In the genomic region with DNA sequence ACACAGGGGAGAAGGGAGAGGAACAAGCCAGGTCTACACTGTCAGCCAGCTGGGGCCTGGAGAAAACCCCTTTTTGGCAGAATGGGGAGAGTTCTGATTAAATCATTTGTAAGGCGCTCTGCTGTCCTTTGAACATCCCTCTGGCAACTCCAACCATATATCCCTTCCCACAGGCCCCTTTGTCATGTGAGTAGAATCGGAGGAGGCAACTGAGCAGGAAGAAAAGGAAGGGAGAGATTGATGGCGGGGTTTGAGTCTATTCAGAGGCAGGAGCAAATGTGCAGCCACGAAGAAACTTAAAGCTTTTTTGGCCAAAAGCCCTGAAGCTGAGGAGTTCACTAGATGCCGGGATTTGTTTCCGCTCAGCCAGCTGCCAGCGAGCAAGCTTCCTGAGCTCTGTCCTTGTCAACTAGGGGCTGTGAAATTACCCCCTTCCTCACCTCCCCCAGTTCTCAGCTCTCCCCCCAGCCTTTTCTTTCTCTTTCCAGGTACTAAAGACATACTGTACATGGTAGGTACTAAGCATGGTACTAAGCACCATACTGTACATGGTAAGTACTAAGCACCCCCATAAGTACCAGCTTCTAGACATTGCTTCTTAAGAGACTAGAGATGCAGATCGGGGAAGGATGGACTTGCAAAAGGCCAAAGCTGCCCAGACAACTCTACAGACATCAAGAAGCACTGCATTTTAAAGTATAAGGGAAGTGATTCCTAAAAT, we compare ENCODE assay signal across 11 mouse cellular contexts.
A peak's percentile ranks its signal among the peaks of the same experiment; 100 is the strongest.
DNase-seq lines count a peak whose midpoint lies in the region; ATAC-seq lines count a peak whose summit lies in the region.
"Had no signal": no experiment of that assay in that cellular context is flagged by ENCODE, and none has a peak within 500 bp of the region (broad histone marks: within the 10 kb centered on the region; RNA-seq: fewer than 3 reads in every experiment).

No protein-coding gene starts in this region.

- H3K9ac ChIP-seq in liver, embryonic 11.5 days (ENCODE audit: low read depth, low read length), result no peak overlapping the region
- no peak overlapping the region for H3K9ac ChIP-seq in embryonic facial prominence, embryonic 13.5 days
- H3K9ac ChIP-seq: liver, embryonic 12.5 days had no signal

- no peaks in the 10 kb centered on the region for H3K36me3 ChIP-seq in liver, embryonic 11.5 days (ENCODE audit: control insufficient read depth, insufficient read depth, low read length)
- no peaks in the 10 kb centered on the region for H3K36me3 ChIP-seq in embryonic facial prominence, embryonic 13.5 days
- H3K36me3 ChIP-seq in limb, embryonic 10.5 days, result no peaks in the 10 kb centered on the region
- H3K36me3 ChIP-seq: liver, embryonic 12.5 days had no signal

- no peak overlapping the region for H3K4me3 ChIP-seq in liver, embryonic 11.5 days (ENCODE audit: low read depth, low read length)
- peak overlapping the region; percentile 6; the same call in 1 of the 2 replicates for H3K4me3 ChIP-seq in embryonic facial prominence, embryonic 13.5 days
- no peak overlapping the region for H3K4me3 ChIP-seq in limb, embryonic 10.5 days
- H3K4me3 ChIP-seq: liver, embryonic 12.5 days had no signal

- H3K9me3 ChIP-seq in liver, embryonic 11.5 days (ENCODE audit: control insufficient read depth, low read length), result no peaks in the 10 kb centered on the region
- H3K9me3 ChIP-seq in embryonic facial prominence, embryonic 13.5 days, result no peaks in the 10 kb centered on the region
- H3K9me3 ChIP-seq in limb, embryonic 10.5 days (replicated peaks), result no peaks in the 10 kb centered on the region
- H3K9me3 ChIP-seq: liver, embryonic 12.5 days had no signal

- no peak overlapping the region for H3K4me2 ChIP-seq in liver, embryonic 11.5 days
- peak overlapping the region; percentile 39 for H3K4me2 ChIP-seq in embryonic facial prominence, embryonic 13.5 days
- H3K4me2 ChIP-seq: liver, embryonic 12.5 days had no signal

- DNase-seq in embryo, embryonic 10.5 days (ENCODE audit: low spot score), result peak; percentile 22
- no peak for DNase-seq in embryo, embryonic 10 days (ENCODE audit: low spot score)
- peak; percentile 7 for DNase-seq in liver
- DNase-seq in liver, embryonic 11.5 days (ENCODE audit: low spot score), result no peak
- no peak for DNase-seq in limb, embryonic 10.5 days (ENCODE audit: low spot score)
- no peak for DNase-seq in thymus, postnatal 0 days (ENCODE audit: low spot score)
- DNase-seq in cerebellum, postnatal 36 days, result no peak
- DNase-seq: cerebellum, adult 11-12 months; thymus, adult 18-20 months had no signal

- no peaks in the 10 kb centered on the region for H3K4me1 ChIP-seq in liver, embryonic 11.5 days (replicated peaks; ENCODE audit: control insufficient read depth, insufficient read depth, low read length)
- peaks cover 19% of the 10 kb centered on the region for H3K4me1 ChIP-seq in embryonic facial prominence, embryonic 13.5 days
- peaks cover 23% of the 10 kb centered on the region for H3K4me1 ChIP-seq in limb, embryonic 10.5 days
- H3K4me1 ChIP-seq: liver, embryonic 12.5 days had no signal

- no peaks in the 10 kb centered on the region for H3K27me3 ChIP-seq in liver, embryonic 11.5 days (replicated peaks; ENCODE audit: control insufficient read depth, insufficient read depth, low read length)
- no peaks in the 10 kb centered on the region for H3K27me3 ChIP-seq in embryonic facial prominence, embryonic 13.5 days
- no peaks in the 10 kb centered on the region for H3K27me3 ChIP-seq in limb, embryonic 10.5 days (ENCODE audit: low read depth, poor library complexity, severe bottlenecking)
- H3K27me3 ChIP-seq: liver, embryonic 12.5 days had no signal

- no peak overlapping the region for H3K27ac ChIP-seq in liver, embryonic 11.5 days (ENCODE audit: low read depth, low read length)
- peak overlapping the region; percentile 58 for H3K27ac ChIP-seq in embryonic facial prominence, embryonic 13.5 days
- H3K27ac ChIP-seq in limb, embryonic 10.5 days, result peak overlapping the region; percentile 26; the same call in 1 of the 2 replicates
- H3K27ac ChIP-seq: liver, embryonic 12.5 days had no signal

- no peak for ATAC-seq in liver, embryonic 11.5 days (replicated peaks; ENCODE audit: low FRiP score)
- no peak for ATAC-seq in embryonic facial prominence, embryonic 13.5 days (ENCODE audit: insufficient number of reproducible peaks, insufficient read depth, low FRiP score, low TSS enrichment, low read depth)
- ATAC-seq: liver, embryonic 12.5 days had no signal

- WGBS in liver, embryonic 11.5 days, result 59% methylated on average over 8 of the region's 8 CpGs
- 15% methylated on average over 8 of the region's 8 CpGs for WGBS in embryonic facial prominence, embryonic 13.5 days
- 65% methylated on average over 8 of the region's 8 CpGs for WGBS in limb, embryonic 10.5 days

Comparison
In these comparisons a context has a peak if more than half of its experiments do, and no peak if none do; other contexts are left out.
1. DNase-seq: peak in embryo, embryonic 10.5 days (single experiment) and liver (single experiment); none in embryo, embryonic 10 days (single experiment), liver, embryonic 11.5 days (single experiment), limb, embryonic 10.5 days (single experiment), thymus, postnatal 0 days (single experiment) and cerebellum, postnatal 36 days (0 of 2).